Mouse (Mus musculus) intestine, embryonic 15.5 days (tissue): Measurements from ENCODE around the gene Fabp3. TPM values are rescaled to one million over a fixed set of nuclear protein-coding genes. Genes with fewer than 3 reads are reported as not detected.

Experiments used
- ATAC-seq: fragments of 200-750 bp; cut with Nextera tagmentation; 2 replicates; pipeline ENCODE4 v1.8.0; 2017; ENCODE audit warnings: moderate TSS enrichment, moderate library complexity
- H3K27ac ChIP-seq: fragments of 300-500 bp; sonication (generic); 2 replicates; pipeline ENCODE4 v1.5.1; 2015; ENCODE audit warnings: mild to moderate bottlenecking, inconsistent platforms
- H3K27me3 ChIP-seq: fragments of 300-500 bp; sonication (generic); replicated peaks from 2 replicates; pipeline ENCODE4 v1.6.1; 2015; ENCODE audit warnings: inconsistent platforms
- H3K36me3 ChIP-seq: fragments of 300-500 bp; sonication (generic); 2 replicates; pipeline ENCODE4 v1.6.1; 2015; ENCODE audit warnings: inconsistent platforms
- H3K4me1 ChIP-seq: fragments of 300-500 bp; sonication (generic); replicated peaks from 2 replicates; pipeline ENCODE4 v1.6.1; 2015; ENCODE audit warnings: inconsistent platforms
- H3K4me2 ChIP-seq: fragments of 300-500 bp; sonication (generic); replicated peaks from 2 replicates; pipeline ENCODE4 v1.6.1; 2015; ENCODE audit warnings: mild to moderate bottlenecking, inconsistent platforms
- H3K4me3 ChIP-seq: fragments of 300-500 bp; sonication (generic); replicated peaks from 2 replicates; pipeline ENCODE4 v1.5.1; 2015; ENCODE audit warnings: inconsistent platforms
- H3K9ac ChIP-seq: fragments of 300-500 bp; sonication (generic); 2 replicates; pipeline ENCODE4 v1.6.1; 2015; ENCODE audit warnings: inconsistent platforms
- H3K9me3 ChIP-seq: fragments of 300-500 bp; sonication (generic); 2 replicates; pipeline ENCODE4 v1.6.1; 2016; ENCODE audit warnings: inconsistent platforms
- WGBS: fragments of 180-500 bp; shearing (Covaris S2); methylation state at CpG from one replicate; pipeline ENCODE4 v1.1.7; 2015; 5-methylcytosine and 5-hydroxymethylcytosine counted together
- polyA plus RNA-seq: library from polyadenylated mRNA; unstranded; fragments of >200 nt; fragmentation: Nextera tagmentation; extraction: Ambion mirVana; gene quantifications from 2 replicates; pipeline ENCODE4 v1.2.1, GENCODE M21; 2015

Fabp3 gene
- polyA plus RNA-seq, 1 experiment from 2014 or later: 5.4 TPM

- Histone ChIP-seq H3K9ac (no peak overlapping the region), H3K36me3 (peaks cover 16% of the 10 kb centered on the region), H3K27ac (0 out of 2 replicates have a peak overlapping the region, but pooled peaks have one; percentile 7), H3K27me3 (no peaks in the 10 kb centered on the region), H3K4me3 (no peak overlapping the region), H3K4me1 (no peaks in the 10 kb centered on the region; the same call in 1 of the 2 replicates), H3K4me2 (no peak overlapping the region), H3K9me3 (no peaks in the 10 kb centered on the region)
- peak; percentile 94 for ATAC-seq
- 75% methylated on average over 7 of the region's 7 CpGs for WGBS
Measured at GRCm38 (mm10) chr4:130352588-130352987, 44.2 kb downstream of the Fabp3 start.

- no peak overlapping the region for H3K4me2 ChIP-seq
- H3K27ac ChIP-seq: no peak overlapping the region
- no peaks in the 10 kb centered on the region for H3K27me3 ChIP-seq
- H3K9ac ChIP-seq: no peak overlapping the region
- H3K36me3 ChIP-seq: peaks cover 7% of the 10 kb centered on the region
- no peak for ATAC-seq
- peaks cover 19% of the 10 kb centered on the region for H3K4me1 ChIP-seq
- no peak overlapping the region for H3K4me3 ChIP-seq
- H3K9me3 ChIP-seq: no peaks in the 10 kb centered on the region
Measured at GRCm38 (mm10) chr4:130357946-130358345, 49.6 kb downstream of the Fabp3 start.

- Histone ChIP-seq H3K9me3 (no peaks in the 10 kb centered on the region), H3K27ac (peak within 1 kb of the TSS; percentile 81), H3K4me3 (peak within 1 kb of the TSS; percentile 90), H3K4me2 (peak within 1 kb of the TSS; percentile 83), H3K27me3 (no peaks in the 10 kb centered on the region), H3K9ac (peak within 1 kb of the TSS; percentile 97), H3K4me1 (peaks cover 19% of the 10 kb centered on the region), H3K36me3 (peaks cover 14% of the 10 kb centered on the region)
- ATAC-seq: peak; percentile 100
- WGBS: under 1% methylated on average over 49 of the region's 49 CpGs
Measured at GRCm38 (mm10) chr4:130359486-130360237, 51.3 kb downstream of the Fabp3 start, which contains the start of the genes Zcchc17 and Snrnp40. Gene Zcchc17 (minus strand): TSS chr4:130359943. Gene Snrnp40 (plus strand): TSS chr4:130360132.

- H3K36me3 ChIP-seq: peaks cover 19% of the 10 kb centered on the region
- peak; percentile 65; the same call in 1 of the 2 replicates for ATAC-seq
- WGBS: under 1% methylated on average over 19 of the region's 19 CpGs
Measured at GRCm38 (mm10) chr4:130360238-130360590, 51.8 kb downstream of the Fabp3 start.

More at GRCm38 (mm10) chr4:130360238-130360590, 51.8 kb downstream of the Fabp3 start:
- Histone ChIP-seq H3K4me3 (peak overlapping the region; percentile 90), H3K27me3 (no peaks in the 10 kb centered on the region), H3K9ac (peak overlapping the region; percentile 97), H3K4me1 (peaks cover 19% of the 10 kb centered on the region), H3K9me3 (no peaks in the 10 kb centered on the region), H3K4me2 (peak overlapping the region; percentile 61), H3K27ac (peak overlapping the region; percentile 71)

Other genes with a start within 250 kb of the Fabp3 start
- gene Pef1, start 206.0 kb upstream of the Fabp3 start, polyA plus RNA-seq: 67.0 and 76.6 TPM in 2 replicates
- gene Hcrtr1, start 169.2 kb upstream of the Fabp3 start, polyA plus RNA-seq: 0.24 and 0.37 TPM in 2 replicates
- gene Tinagl1, start 133.5 kb upstream of the Fabp3 start, polyA plus RNA-seq: 65.6 and 72.9 TPM in 2 replicates
- gene Gm853, start 86.2 kb upstream of the Fabp3 start, polyA plus RNA-seq: not detected in 2 replicates
- 20.0 and 21.0 TPM in 2 replicates for gene Serinc2, start 29.4 kb upstream of the Fabp3 start, polyA plus RNA-seq
- not detected in 2 replicates for gene Gm10570, start 79 bp downstream of the Fabp3 start, polyA plus RNA-seq
- 60.8 and 66.4 TPM in 2 replicates for gene Zcchc17, start 51.3 kb downstream of the Fabp3 start, polyA plus RNA-seq
- gene Snrnp40, start 51.5 kb downstream of the Fabp3 start, polyA plus RNA-seq: 132 and 139 TPM in 2 replicates